Mouse (Mus musculus): ENCODE data around the gene Tspyl1. TPM values are rescaled to one million over a fixed set of nuclear protein-coding genes. Genes with fewer than 3 reads are reported as not detected.
A peak's percentile ranks its signal among the peaks of the same experiment; 100 is the strongest.
"Not testable (repeated sequence)": the region's sequence is repeated elsewhere in the genome, so short reads cannot be mapped to it uniquely, and the experiment has no call there.

Tspyl1 gene
- polyA plus RNA-seq, 1 experiment: 2.7 TPM

GRCm38 (mm10) chr10:34249594-34249993 is 32.4 kb upstream of the Tspyl1 start:
- no peak for TF ChIP-seq GATA1 (IDR thresholded peaks at IDR 0.05; ENCODE audit: low read length)
- no peak for TF ChIP-seq TAL1 (IDR thresholded peaks at IDR 0.05; ENCODE audit: low read length)
- Histone ChIP-seq H3K27me3 (ENCODE audit: control insufficient read depth) (no peaks in the 10 kb centered on the region), H3K4me1 (ENCODE audit: control insufficient read depth) (peaks cover 2% of the 10 kb centered on the region), H3K9me3 (ENCODE audit: control insufficient read depth, low read length) (no peaks in the 10 kb centered on the region), H3K36me3 (ENCODE audit: control insufficient read depth) (no peaks in the 10 kb centered on the region), H3K4me3 (replicated peaks) (no peak overlapping the region)

DNA sequence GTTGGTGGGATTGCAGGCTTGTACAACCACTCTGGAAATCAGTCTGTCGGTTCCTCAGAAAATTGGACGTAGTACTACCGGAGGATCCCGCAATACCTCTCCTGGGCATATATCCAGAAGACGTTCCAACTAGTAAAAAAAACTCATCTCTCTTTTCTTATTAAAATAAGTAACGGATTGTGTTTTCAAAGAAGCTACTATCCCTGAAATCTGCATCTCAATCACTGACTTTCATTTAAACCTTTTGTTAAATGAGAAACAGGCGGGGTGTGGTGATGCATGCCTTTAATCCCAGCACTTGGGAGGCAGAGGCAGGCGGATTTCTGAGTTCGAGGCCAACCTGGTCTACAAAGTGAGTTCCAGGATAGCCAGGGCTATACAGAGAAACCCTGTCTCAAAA is 29.2 kb upstream of the Tspyl1 start:
- H3K27me3 ChIP-seq (ENCODE audit: control insufficient read depth); H3K4me1 ChIP-seq (ENCODE audit: control insufficient read depth); H3K4me3 ChIP-seq (replicated peaks): not testable (repeated sequence)

GRCm38 (mm10) chr10:34265106-34265505 is 16.9 kb upstream of the Tspyl1 start:
- no peaks in the 10 kb centered on the region for H3K4me1 ChIP-seq (ENCODE audit: control insufficient read depth)
- no peaks in the 10 kb centered on the region for H3K9me3 ChIP-seq (ENCODE audit: control insufficient read depth, low read length)
- H3K27me3 ChIP-seq (ENCODE audit: control insufficient read depth): no peaks in the 10 kb centered on the region
- H3K36me3 ChIP-seq (ENCODE audit: control insufficient read depth): no peaks in the 10 kb centered on the region
- H3K4me3 ChIP-seq (replicated peaks): no peak overlapping the region
- TF ChIP-seq TAL1 (IDR thresholded peaks at IDR 0.05; ENCODE audit: low read length) (no peak), GATA1 (IDR thresholded peaks at IDR 0.05; ENCODE audit: low read length) (no peak)

More for the DNA sequence above, 29.2 kb upstream of the Tspyl1 start:
- H3K9me3 ChIP-seq (ENCODE audit: control insufficient read depth, low read length); H3K36me3 ChIP-seq (ENCODE audit: control insufficient read depth): not testable (repeated sequence)

DNA sequence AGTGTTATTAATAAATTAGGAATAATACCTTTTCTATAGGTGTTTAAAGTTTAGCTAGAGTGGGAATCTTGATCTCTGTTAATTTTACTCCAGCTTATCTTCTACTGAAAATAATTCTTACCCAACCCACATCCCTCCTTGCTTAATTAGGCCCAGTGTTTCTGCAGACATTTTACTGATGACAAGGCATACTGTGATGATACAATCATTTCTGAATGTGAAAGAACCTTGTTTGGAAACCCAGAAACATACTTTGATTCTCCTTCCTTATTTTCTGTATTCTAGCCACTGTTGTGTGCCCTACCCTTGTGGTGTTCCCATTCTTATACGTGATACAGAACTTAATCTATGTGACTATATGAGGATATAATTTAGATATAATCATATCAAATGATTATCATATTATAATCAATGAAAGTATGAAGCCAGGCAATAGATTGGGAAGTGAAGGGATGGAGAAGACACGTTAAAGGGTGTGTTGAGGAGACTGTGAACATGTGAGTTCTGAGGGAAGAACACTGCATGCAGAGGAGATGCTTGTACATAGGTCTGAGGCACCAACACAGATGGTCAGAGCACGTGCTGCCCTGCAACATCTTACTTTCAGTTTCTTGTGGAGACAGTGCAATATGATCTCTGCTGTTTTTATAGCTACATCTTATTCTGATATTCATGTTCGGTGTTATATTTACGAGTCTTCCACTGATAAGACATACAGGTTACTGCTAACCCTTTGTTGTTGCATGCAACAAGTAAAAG is 14.5 kb upstream of the Tspyl1 start:
- TF ChIP-seq TAL1 (IDR thresholded peaks at IDR 0.05; ENCODE audit: low read length) (no peak), GATA1 (IDR thresholded peaks at IDR 0.05; ENCODE audit: low read length) (no peak)
- H3K4me3 ChIP-seq (replicated peaks): no peak overlapping the region

GRCm38 (mm10) chr10:34271681-34272080 is 10.3 kb upstream of the Tspyl1 start:
- Histone ChIP-seq H3K27me3 (ENCODE audit: control insufficient read depth) (no peaks in the 10 kb centered on the region), H3K4me3 (replicated peaks) (no peak overlapping the region), H3K9me3 (ENCODE audit: control insufficient read depth, low read length) (no peaks in the 10 kb centered on the region), H3K4me1 (ENCODE audit: control insufficient read depth) (no peaks in the 10 kb centered on the region), H3K36me3 (ENCODE audit: control insufficient read depth) (no peaks in the 10 kb centered on the region)
- no peak for TF ChIP-seq TAL1 (IDR thresholded peaks at IDR 0.05; ENCODE audit: low read length)
- TF ChIP-seq GATA1 (IDR thresholded peaks at IDR 0.05; ENCODE audit: low read length): no peak

More for the DNA sequence above, 14.5 kb upstream of the Tspyl1 start:
- no peaks in the 10 kb centered on the region for H3K36me3 ChIP-seq (ENCODE audit: control insufficient read depth)
- H3K27me3 ChIP-seq (ENCODE audit: control insufficient read depth): no peaks in the 10 kb centered on the region
- H3K4me1 ChIP-seq (ENCODE audit: control insufficient read depth): no peaks in the 10 kb centered on the region
- H3K9me3 ChIP-seq (ENCODE audit: control insufficient read depth, low read length): no peaks in the 10 kb centered on the region

DNA sequence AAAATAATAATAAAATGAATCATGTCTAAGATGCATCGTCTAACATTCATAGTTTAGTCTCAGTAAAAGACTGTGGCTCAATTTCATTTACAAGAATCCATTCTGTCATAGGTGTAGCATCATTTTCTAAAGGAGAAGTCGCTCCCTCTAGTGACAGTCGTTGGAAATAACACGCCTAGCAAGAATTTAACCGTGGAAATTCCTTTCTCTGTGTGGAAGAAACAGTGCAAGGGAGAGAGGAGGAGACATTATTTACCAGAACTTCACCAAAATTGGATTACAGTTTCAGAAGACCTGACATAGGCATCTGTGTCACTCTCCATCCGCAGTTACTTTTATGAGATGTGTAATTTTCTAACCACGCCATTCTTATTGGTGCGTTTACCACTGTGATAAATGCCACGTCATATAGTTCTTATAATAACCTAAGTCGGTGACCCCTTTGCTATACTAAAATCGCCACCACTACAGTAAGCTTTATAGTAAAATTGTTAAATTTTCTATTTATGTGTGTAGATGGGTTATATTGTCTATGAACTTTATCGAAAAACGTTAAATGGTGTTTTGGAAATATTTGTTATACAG is 1.3 kb upstream of the Tspyl1 start:
- TF ChIP-seq TAL1 (IDR thresholded peaks at IDR 0.05; ENCODE audit: low read length) (no peak), GATA1 (IDR thresholded peaks at IDR 0.05; ENCODE audit: low read length) (no peak)
- H3K27me3 ChIP-seq (ENCODE audit: control insufficient read depth): peaks cover 6% of the 10 kb centered on the region
- H3K4me1 ChIP-seq (ENCODE audit: control insufficient read depth): peaks cover 38% of the 10 kb centered on the region
- H3K4me3 ChIP-seq (replicated peaks): peak overlapping the region; percentile 100
- peaks cover 14% of the 10 kb centered on the region for H3K36me3 ChIP-seq (ENCODE audit: control insufficient read depth)
- H3K9me3 ChIP-seq (ENCODE audit: control insufficient read depth, low read length): no peaks in the 10 kb centered on the region

DNA sequence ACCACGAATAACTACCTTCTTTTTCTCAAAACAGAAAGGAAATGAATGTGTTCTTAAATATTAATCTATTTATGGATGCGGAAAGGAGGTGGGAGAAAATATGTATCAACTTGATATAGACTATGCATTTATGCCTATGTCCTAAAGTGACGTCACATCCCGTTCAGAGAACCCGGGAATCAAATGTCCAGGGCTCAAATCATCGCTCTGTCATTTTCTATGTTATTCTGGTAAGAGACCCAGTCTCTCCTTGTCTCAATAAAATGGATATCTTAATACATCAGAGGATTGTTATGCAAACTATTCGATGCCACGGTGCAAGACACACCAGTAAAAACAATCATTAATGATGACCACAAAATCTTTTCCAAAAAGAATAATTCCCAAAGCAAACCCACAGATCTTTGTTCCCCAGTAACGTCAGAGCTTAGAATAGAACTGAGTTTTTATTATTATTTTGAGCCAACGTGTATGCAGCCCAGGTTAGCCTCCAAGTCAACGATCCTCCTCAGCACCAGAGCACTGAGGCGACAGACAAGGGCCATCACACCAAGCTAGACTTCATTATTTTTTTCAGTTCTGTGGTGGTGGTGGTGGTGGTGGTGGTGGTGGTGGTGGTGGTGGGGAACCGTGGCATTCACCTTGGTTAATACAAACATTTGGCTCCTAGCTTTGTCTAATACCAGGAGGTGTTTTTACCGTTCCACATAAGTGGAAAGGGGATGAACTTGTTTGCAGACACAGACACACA is 604 bp upstream of the Tspyl1 start:
- Histone ChIP-seq H3K4me1 (ENCODE audit: control insufficient read depth) (peaks cover 38% of the 10 kb centered on the region), H3K27me3 (ENCODE audit: control insufficient read depth) (peaks cover 6% of the 10 kb centered on the region), H3K9me3 (ENCODE audit: control insufficient read depth, low read length) (no peaks in the 10 kb centered on the region), H3K36me3 (ENCODE audit: control insufficient read depth) (peaks cover 14% of the 10 kb centered on the region), H3K4me3 (replicated peaks) (peak overlapping the region; percentile 100)
- TF ChIP-seq TAL1 (IDR thresholded peaks at IDR 0.05; ENCODE audit: low read length) (no peak), GATA1 (IDR thresholded peaks at IDR 0.05; ENCODE audit: low read length) (no peak)

DNA sequence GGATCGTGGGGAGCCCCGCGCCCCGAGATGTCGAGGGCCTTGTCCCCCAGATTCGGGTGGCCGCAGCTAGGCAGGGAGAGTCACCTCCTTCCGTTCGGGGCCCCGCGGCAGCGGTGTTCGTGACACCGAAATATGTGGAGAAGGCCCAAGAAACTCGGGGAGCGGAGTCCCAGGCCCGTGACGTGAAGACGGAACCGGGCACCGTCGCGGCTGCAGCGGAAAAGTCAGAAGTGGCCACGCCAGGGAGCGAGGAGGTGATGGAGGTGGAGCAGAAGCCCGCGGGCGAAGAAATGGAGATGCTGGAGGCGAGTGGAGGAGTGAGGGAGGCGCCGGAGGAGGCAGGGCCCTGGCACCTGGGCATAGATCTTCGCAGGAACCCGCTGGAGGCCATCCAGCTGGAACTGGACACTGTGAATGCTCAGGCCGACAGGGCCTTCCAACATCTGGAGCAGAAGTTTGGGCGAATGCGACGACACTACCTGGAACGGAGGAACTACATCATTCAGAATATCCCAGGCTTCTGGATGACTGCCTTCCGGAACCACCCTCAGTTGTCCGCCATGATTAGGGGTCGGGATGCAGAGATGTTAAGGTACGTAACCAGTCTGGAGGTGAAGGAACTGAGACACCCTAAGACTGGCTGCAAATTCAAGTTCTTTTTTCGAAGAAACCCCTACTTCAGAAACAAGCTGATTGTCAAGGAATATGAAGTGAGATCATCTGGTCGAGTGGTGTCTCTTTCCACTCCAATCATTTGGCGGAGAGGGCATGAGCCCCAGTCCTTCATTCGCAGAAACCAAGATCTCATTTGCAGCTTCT is 639 bp downstream of the Tspyl1 start:
- H3K36me3 ChIP-seq (ENCODE audit: control insufficient read depth): peaks cover 22% of the 10 kb centered on the region
- TF ChIP-seq GATA1 (IDR thresholded peaks at IDR 0.05; ENCODE audit: low read length): no peak
- TF ChIP-seq TAL1 (IDR thresholded peaks at IDR 0.05; ENCODE audit: low read length): no peak
- peaks cover 38% of the 10 kb centered on the region for H3K4me1 ChIP-seq (ENCODE audit: control insufficient read depth)
- no peaks in the 10 kb centered on the region for H3K9me3 ChIP-seq (ENCODE audit: control insufficient read depth, low read length)
- 0 out of 2 replicates have a peak, but pooled peaks cover 3% of the 10 kb centered on the region for H3K27me3 ChIP-seq (ENCODE audit: control insufficient read depth)
- peak overlapping the region; percentile 100 for H3K4me3 ChIP-seq (replicated peaks)
